Mouse (Mus musculus): ENCODE data around the gene Gm42417.

- TF ChIP-seq POLR2A (IDR thresholded peaks at IDR 0.05; ENCODE audit: borderline replicate concordance, extremely low read depth, low read depth, low read length) (no peak), CTCF (IDR thresholded peaks at IDR 0.05; ENCODE audit: insufficient read depth, low read length) (no peak)
Observed at GRCm38 (mm10) chr1:36512089-36512965, 26.9 kb downstream of the Gm42417 start.
